8 mouse cellular contexts compared by ENCODE assay signal in genomic region chr17:83982700-83983069, GRCm38 (mm10).
DNase-seq lines count a peak whose midpoint lies in the region; ATAC-seq and TF ChIP-seq lines count a peak whose summit lies in the region.

No protein-coding gene starts in this region.

- intact Hi-C loops in heart, postnatal 10 days (cut with DNase I) = no loop called here
- intact Hi-C loops in left cerebral cortex, postnatal 36 days (cut with DNase I) = no loop called here

- no peak overlapping the region for H3K4me3 ChIP-seq in heart, embryonic 11.5 days (ENCODE audit: low read depth, low read length)
- no peak overlapping the region for H3K4me3 ChIP-seq in bone marrow, adult 2 months (replicated peaks; ENCODE audit: control insufficient read depth, low read depth, low read length)
- H3K4me3 ChIP-seq in forebrain, embryonic 16.5 days (replicated peaks; ENCODE audit: low read length) = no peak overlapping the region
- H3K4me3 ChIP-seq in limb, embryonic 11.5 days (ENCODE audit: low read depth, low read length) = no peak overlapping the region

- H3K4me2 ChIP-seq in heart, embryonic 11.5 days = no peak overlapping the region
- peak overlapping the region; percentile 23; the same call in 1 of the 2 replicates for H3K4me2 ChIP-seq in forebrain, embryonic 16.5 days (ENCODE audit: low read length)
- no peak overlapping the region for H3K4me2 ChIP-seq in limb, embryonic 11.5 days (ENCODE audit: low read depth, severe bottlenecking)

- H3K9ac ChIP-seq in heart, embryonic 11.5 days (ENCODE audit: low read depth, low read length) = no peak overlapping the region; the same call in 1 of the 2 replicates
- H3K9ac ChIP-seq in forebrain, embryonic 16.5 days (replicated peaks; ENCODE audit: low read depth, low read length) = no peak overlapping the region
- H3K9ac ChIP-seq in limb, embryonic 11.5 days (ENCODE audit: low read length) = no peak overlapping the region

- H3K36me3 ChIP-seq in heart, embryonic 11.5 days (ENCODE audit: control insufficient read depth, insufficient read depth, low read length) = no peaks in the 10 kb centered on the region
- no peaks in the 10 kb centered on the region for H3K36me3 ChIP-seq in forebrain, embryonic 16.5 days (ENCODE audit: control insufficient read depth, insufficient read depth)
- no peaks in the 10 kb centered on the region for H3K36me3 ChIP-seq in limb, embryonic 11.5 days (ENCODE audit: control insufficient read depth, insufficient read depth, low read length)

- TF ChIP-seq POLR2A in bone marrow, adult 2 months (IDR thresholded peaks at IDR 0.05; ENCODE audit: borderline replicate concordance, control insufficient read depth, low read depth, low read length) = no peak

- peaks cover 27% of the 10 kb centered on the region for H3K4me1 ChIP-seq in heart, embryonic 11.5 days (ENCODE audit: control insufficient read depth, insufficient read depth, low read length)
- H3K4me1 ChIP-seq in bone marrow, adult 2 months (ENCODE audit: control insufficient read depth, insufficient read depth, low read length) = no peaks in the 10 kb centered on the region; the same call in 1 of the 2 replicates
- H3K4me1 ChIP-seq in forebrain, embryonic 16.5 days (replicated peaks; ENCODE audit: control insufficient read depth, insufficient read depth, low read length) = peaks cover 27% of the 10 kb centered on the region
- peaks cover 43% of the 10 kb centered on the region for H3K4me1 ChIP-seq in limb, embryonic 11.5 days (ENCODE audit: control insufficient read depth, insufficient read depth, low read length)

- no peaks in the 10 kb centered on the region for H3K27me3 ChIP-seq in heart, embryonic 11.5 days (ENCODE audit: control insufficient read depth, insufficient read depth, low read length)
- no peaks in the 10 kb centered on the region for H3K27me3 ChIP-seq in forebrain, embryonic 16.5 days (replicated peaks; ENCODE audit: control insufficient read depth, insufficient read depth, low read length)
- H3K27me3 ChIP-seq in limb, embryonic 11.5 days (ENCODE audit: control insufficient read depth, insufficient read depth, low read length) = no peaks in the 10 kb centered on the region

- H3K9me3 ChIP-seq in heart, embryonic 11.5 days (replicated peaks; ENCODE audit: control insufficient read depth, low read length) = no peaks in the 10 kb centered on the region
- 0 out of 2 replicates have a peak, but pooled peaks cover 3% of the 10 kb centered on the region for H3K9me3 ChIP-seq in forebrain, embryonic 16.5 days (ENCODE audit: control insufficient read depth, low read length)
- no peaks in the 10 kb centered on the region for H3K9me3 ChIP-seq in limb, embryonic 11.5 days (ENCODE audit: control insufficient read depth, low read length)

- no peak for DNase-seq in heart, postnatal 10 days
- DNase-seq in limb, embryonic 11.5 days (ENCODE audit: low spot score) = no peak
- DNase-seq in c-Kit-positive CD71-positive TER-119-positive erythroid progenitor cells, embryonic 14.5 days (ENCODE audit: low spot score) = no peak
- DNase-seq in left cerebral cortex, postnatal 36 days (ENCODE audit: low spot score in 2 of 2) = no peak
- no peak for DNase-seq in thymus, postnatal 14 days

- TF ChIP-seq CTCF in bone marrow, adult 2 months (IDR thresholded peaks at IDR 0.05; ENCODE audit: control insufficient read depth, insufficient read depth, low read length) = no peak

- ATAC-seq in heart, embryonic 11.5 days (replicated peaks; ENCODE audit: insufficient number of reproducible peaks, low FRiP score, low TSS enrichment) = no peak
- ATAC-seq in forebrain, embryonic 16.5 days = no peak
- ATAC-seq in limb, embryonic 11.5 days (ENCODE audit: insufficient number of reproducible peaks, low FRiP score, low TSS enrichment, low read depth) = no peak

- 51% methylated on average over 8 of the region's 8 CpGs for WGBS in heart, embryonic 11.5 days (ENCODE audit: insufficient replicate concordance)
- WGBS in bone marrow, adult 2 months = 52% methylated on average over 8 of the region's 8 CpGs
- WGBS in forebrain, embryonic 16.5 days = 58% methylated on average over 8 of the region's 8 CpGs
- 65% methylated on average over 8 of the region's 8 CpGs for whole genome bisulfite sequencing in limb, embryonic 11.5 days

- H3K27ac ChIP-seq in heart, embryonic 11.5 days (ENCODE audit: low read depth, low read length) = peak overlapping the region; percentile 64
- peak overlapping the region; percentile 15 for H3K27ac ChIP-seq in bone marrow, adult 2 months (ENCODE audit: control insufficient read depth, insufficient read depth, low read depth, low read length, poor library complexity)
- peak overlapping the region; percentile 32; the same call in 1 of the 2 replicates for H3K27ac ChIP-seq in forebrain, embryonic 16.5 days (ENCODE audit: low read length)
- H3K27ac ChIP-seq in limb, embryonic 11.5 days (replicated peaks; ENCODE audit: low read depth, low read length) = peak overlapping the region; percentile 16
